Mouse (Mus musculus) urinary bladder, postnatal 0 days (tissue): ENCODE data around the gene Rbbp9. TPM values are rescaled to one million over a fixed set of nuclear protein-coding genes. Genes with fewer than 3 reads are reported as not detected.

Experiments
- polyA plus RNA-seq: library from polyadenylated mRNA; unstranded; fragments of >200 nt; fragmentation: Nextera tagmentation; extraction: Ambion mirVana; gene quantifications from 2 replicates; pipeline ENCODE4 v1.2.1, GENCODE M21; 2015

Gene Rbbp9
- polyA plus RNA-seq: 25.9 and 26.3 TPM in 2 replicates

DNA sequence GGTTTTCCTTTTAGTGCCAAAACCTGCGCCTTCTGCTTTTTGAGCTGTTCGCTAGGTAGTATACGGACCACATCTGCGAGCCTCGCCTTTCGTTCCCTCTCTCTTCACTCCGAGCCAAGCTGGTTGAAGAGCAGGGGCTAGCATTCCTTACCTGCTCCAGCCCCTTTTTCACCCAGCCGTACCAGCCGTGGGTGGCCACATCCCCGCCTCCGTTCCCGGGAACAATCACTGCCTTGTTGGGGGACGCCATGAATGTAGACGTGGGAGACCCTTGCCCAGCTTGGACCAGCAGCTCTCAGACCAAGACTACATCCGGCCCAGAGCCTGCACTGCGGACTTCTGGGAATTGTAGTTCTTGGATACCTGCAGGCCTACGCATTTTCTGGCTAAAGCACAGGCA lies at the start of gene Rbbp9:
Rbbp9 (minus strand) TSS at position 341 of the 400 bp plus-strand sequence.

GRCm38 (mm10) chr2:144599831-144600687 lies 49.4 kb upstream of the Rbbp9 start, which contains the start of gene Dtd1:
Gene Dtd1, plus strand, starts transcription at chr2:144599897.

DNA sequence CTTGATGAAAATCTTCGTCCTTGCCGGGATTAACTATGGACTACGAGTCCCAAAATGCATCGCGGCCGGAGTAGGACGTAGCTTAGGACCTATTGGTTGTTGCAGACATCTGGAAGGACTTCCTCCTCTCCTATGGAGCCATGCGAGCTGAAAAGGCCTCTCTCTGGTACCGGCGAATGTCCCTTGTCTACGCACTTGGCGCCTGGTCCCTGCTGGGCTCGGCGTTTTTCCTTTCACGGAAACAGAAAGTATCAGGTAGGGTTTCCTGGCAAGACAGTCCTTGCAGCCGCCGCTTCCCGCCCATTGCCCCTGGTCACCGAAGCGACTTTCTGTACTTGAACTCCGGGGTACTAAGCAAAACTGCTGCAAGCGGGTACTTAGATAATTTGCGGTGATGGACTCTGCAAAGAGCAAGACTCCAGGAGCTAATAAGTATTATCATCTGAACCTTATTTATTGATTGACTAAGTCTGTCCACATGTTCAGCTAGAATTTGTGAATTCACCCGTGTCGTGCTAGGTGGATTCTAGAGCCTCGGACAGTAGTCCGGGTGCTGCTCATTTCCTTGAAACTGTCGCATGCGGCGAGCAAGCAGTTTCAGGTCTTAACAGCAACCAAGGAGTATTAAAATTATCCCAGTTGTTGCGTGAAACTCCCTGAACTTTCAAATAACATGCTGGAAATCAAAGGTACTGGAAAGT lies 43.4 kb upstream of the Rbbp9 start, which contains the start of gene Smim26:
Smim26 (plus strand) TSS at position 104 of the 701 bp plus-strand sequence.

GRCm38 (mm10) chr2:144555820-144556552 lies 5.3 kb upstream of the Rbbp9 start, which contains the start of gene Sec23b:
Gene Sec23b, plus strand, starts transcription at chr2:144556229.

GRCm38 (mm10) chr2:144526981-144527820 lies 23.5 kb downstream of the Rbbp9 start, which contains the start of the genes Dzank1 and Polr3f:
Gene Dzank1, minus strand, starts transcription at chr2:144527414.
Gene Polr3f, plus strand, starts transcription at chr2:144527718.

Other genes starting within 250 kb of the Rbbp9 start
- gene Ovol2, start 218.7 kb downstream of the Rbbp9 start, polyA plus RNA-seq: 1.6 and 1.8 TPM in 2 replicates
- 20.1 and 21.0 TPM in 2 replicates for gene Kat14, start 181.9 kb downstream of the Rbbp9 start, polyA plus RNA-seq
- 1.6 and 3.1 TPM in 2 replicates for gene Pet117, start 181.9 kb downstream of the Rbbp9 start, polyA plus RNA-seq
- gene Dzank1, start 23.5 kb downstream of the Rbbp9 start, polyA plus RNA-seq: 0.47 and 0.89 TPM in 2 replicates
- gene Polr3f, start 23.2 kb downstream of the Rbbp9 start, polyA plus RNA-seq: 10.5 and 12.5 TPM in 2 replicates
- 49.1 and 56.0 TPM in 2 replicates for gene Sec23b, start 5.4 kb upstream of the Rbbp9 start, polyA plus RNA-seq
- 43.2 and 48.1 TPM in 2 replicates for gene Smim26, start 43.2 kb upstream of the Rbbp9 start, polyA plus RNA-seq
- 30.5 and 31.3 TPM in 2 replicates for gene Dtd1, start 49.0 kb upstream of the Rbbp9 start, polyA plus RNA-seq